Comparison of ENCODE assay signal across 8 mouse cellular contexts in genomic region chr5:148969648-148970047, GRCm38 (mm10). TPM values are rescaled to one million over a fixed set of nuclear protein-coding genes. Genes with fewer than 3 reads are reported as not detected.
DNase-seq lines count a peak whose midpoint lies in the region; ATAC-seq and TF ChIP-seq lines count a peak whose summit lies in the region.

No protein-coding gene starts in this region.

- 27% methylated on average over 9 of the region's 9 CpGs for WGBS in limb, embryonic 15.5 days
- WGBS in midbrain, postnatal 0 days = 55% methylated on average over 9 of the region's 9 CpGs

- no peaks in the 10 kb centered on the region for H3K36me3 ChIP-seq in limb, embryonic 15.5 days
- no peaks in the 10 kb centered on the region for H3K36me3 ChIP-seq in midbrain, postnatal 0 days (ENCODE audit: insufficient read depth, low read length)

- H3K4me1 ChIP-seq in brown adipose tissue, adult 24 weeks (ENCODE audit: control insufficient read depth, insufficient read depth, insufficient read length, low read length) = peaks cover 5% of the 10 kb centered on the region
- H3K4me1 ChIP-seq in limb, embryonic 15.5 days = peaks cover 46% of the 10 kb centered on the region
- H3K4me1 ChIP-seq in midbrain, postnatal 0 days (ENCODE audit: insufficient read depth, low read length) = peaks cover 6% of the 10 kb centered on the region; the same call in 1 of the 2 replicates

- no peak for ATAC-seq in limb, embryonic 15.5 days (ENCODE audit: insufficient number of reproducible peaks, low FRiP score, low TSS enrichment, low read depth)
- ATAC-seq in midbrain, postnatal 0 days (ENCODE audit: low FRiP score) = no peak
- ATAC-seq in activated CD4-positive, CD25-positive, alpha-beta regulatory T cell, adult 4 months = no peak

- DNase-seq in R1 (ENCODE audit: low read depth, low spot score) (peak; percentile 52), MN1 (ENCODE audit: low spot score) (no peak)
- peak; percentile 53 for DNase-seq in heart, postnatal 4 days
- no peak for DNase-seq in cerebellum, adult 8-10 months
- no peak for DNase-seq in midbrain, postnatal 0 days (ENCODE audit: low spot score)

- no peaks in the 10 kb centered on the region for H3K27me3 ChIP-seq in limb, embryonic 15.5 days
- H3K27me3 ChIP-seq in midbrain, postnatal 0 days (ENCODE audit: insufficient read depth, low read length) = no peaks in the 10 kb centered on the region

- H3K4me2 ChIP-seq in limb, embryonic 15.5 days = 0 out of 2 replicates have a peak overlapping the region, but pooled peaks have one; percentile 4
- H3K4me2 ChIP-seq in midbrain, postnatal 0 days (ENCODE audit: low read depth, low read length, poor library complexity, severe bottlenecking) = no peak overlapping the region

- peak overlapping the region; percentile 20; the same call in 1 of the 2 replicates for H3K4me3 ChIP-seq in brown adipose tissue, adult 24 weeks (ENCODE audit: insufficient read depth, low read depth, low read length)
- no peak overlapping the region for H3K4me3 ChIP-seq in limb, embryonic 15.5 days
- H3K4me3 ChIP-seq in midbrain, postnatal 0 days (ENCODE audit: low read depth, low read length) = no peak overlapping the region

- H3K27ac ChIP-seq in brown adipose tissue, adult 24 weeks (replicated peaks; ENCODE audit: low read depth, low read length) = no peak overlapping the region
- H3K27ac ChIP-seq in limb, embryonic 15.5 days = no peak overlapping the region
- no peak overlapping the region for H3K27ac ChIP-seq in midbrain, postnatal 0 days (ENCODE audit: low read depth, low read length)

- H3K9ac ChIP-seq in limb, embryonic 15.5 days = no peak overlapping the region
- H3K9ac ChIP-seq in midbrain, postnatal 0 days (replicated peaks; ENCODE audit: low read length, poor library complexity, severe bottlenecking) = no peak overlapping the region

- H3K9me3 ChIP-seq in limb, embryonic 15.5 days = no peaks in the 10 kb centered on the region
- H3K9me3 ChIP-seq in midbrain, postnatal 0 days (ENCODE audit: low read length) = no peaks in the 10 kb centered on the region

- no peak for TF ChIP-seq CTCF in midbrain, postnatal 0 days (IDR thresholded peaks at IDR 0.05)

RNA-seq across cellular contexts. Expression of gene Gm42791, which starts 25.3 kb away (rescaled TPM):
- polyA plus RNA-seq in brown adipose tissue, adult 24 weeks (2012; ENCODE audit: insufficient read depth, insufficient read length, missing spikeins) = not detected in 2 replicates
- total RNA-seq in heart, postnatal 4 days (2021) = 1 to 10 TPM; 2.6 to 2.9 TPM
- polyA plus RNA-seq in limb, embryonic 15.5 days (2015; fragmentation: Nextera tagmentation; extraction: Ambion mirVana) = 1.2 and 3.7 TPM in 2 replicates
- not detected in 2 replicates for total RNA-seq in midbrain, postnatal 0 days (2014; rRNA removed)
- 2.1 and 3.1 TPM in 2 replicates for polyA plus RNA-seq in midbrain, postnatal 0 days (2015; fragmentation: Nextera tagmentation; extraction: Ambion mirVana)
- not detected for polyA plus RNA-seq in activated CD4-positive, CD25-positive, alpha-beta regulatory T cell, adult 4 months (2017; shearing (Covaris generic))

RNA-seq across cellular contexts. Expression of gene Katnal1, which starts 40.5 kb away (rescaled TPM):
- 5.0 and 7.0 TPM in 2 replicates for polyA plus RNA-seq in brown adipose tissue, adult 24 weeks (2012; ENCODE audit: insufficient read depth, insufficient read length, missing spikeins)
- 10 to 100 TPM in 1 of 2 experiments, 1 to 10 TPM in 1; 9.6 to 11.0 TPM for total RNA-seq in heart, postnatal 4 days (2021)
- 12.9 and 13.4 TPM in 2 replicates for polyA plus RNA-seq in limb, embryonic 15.5 days (2015; fragmentation: Nextera tagmentation; extraction: Ambion mirVana)
- 38.0 and 51.1 TPM in 2 replicates for total RNA-seq in midbrain, postnatal 0 days (2014; rRNA removed)
- polyA plus RNA-seq in midbrain, postnatal 0 days (2015; fragmentation: Nextera tagmentation; extraction: Ambion mirVana) = 23.6 and 31.4 TPM in 2 replicates
- polyA plus RNA-seq in activated CD4-positive, CD25-positive, alpha-beta regulatory T cell, adult 4 months (2017; shearing (Covaris generic)) = 1 to 10 TPM; 2.9 to 4.3 TPM

Comparison
In these comparisons a context has a peak if more than half of its experiments do, and no peak if none do; other contexts are left out.
1. DNase-seq: peak in R1 (single experiment) and heart, postnatal 4 days (single experiment); none in cerebellum, adult 8-10 months (single experiment), midbrain, postnatal 0 days (single experiment) and MN1 (single experiment).